Mouse (Mus musculus): ENCODE results near the gene Nenf. TPM values are rescaled to one million over a fixed set of nuclear protein-coding genes. Genes with fewer than 3 reads are reported as not detected.

Gene Nenf
- total RNA-seq, 2 experiments from 2014 or later: 98.8 to 102 TPM

DNA sequence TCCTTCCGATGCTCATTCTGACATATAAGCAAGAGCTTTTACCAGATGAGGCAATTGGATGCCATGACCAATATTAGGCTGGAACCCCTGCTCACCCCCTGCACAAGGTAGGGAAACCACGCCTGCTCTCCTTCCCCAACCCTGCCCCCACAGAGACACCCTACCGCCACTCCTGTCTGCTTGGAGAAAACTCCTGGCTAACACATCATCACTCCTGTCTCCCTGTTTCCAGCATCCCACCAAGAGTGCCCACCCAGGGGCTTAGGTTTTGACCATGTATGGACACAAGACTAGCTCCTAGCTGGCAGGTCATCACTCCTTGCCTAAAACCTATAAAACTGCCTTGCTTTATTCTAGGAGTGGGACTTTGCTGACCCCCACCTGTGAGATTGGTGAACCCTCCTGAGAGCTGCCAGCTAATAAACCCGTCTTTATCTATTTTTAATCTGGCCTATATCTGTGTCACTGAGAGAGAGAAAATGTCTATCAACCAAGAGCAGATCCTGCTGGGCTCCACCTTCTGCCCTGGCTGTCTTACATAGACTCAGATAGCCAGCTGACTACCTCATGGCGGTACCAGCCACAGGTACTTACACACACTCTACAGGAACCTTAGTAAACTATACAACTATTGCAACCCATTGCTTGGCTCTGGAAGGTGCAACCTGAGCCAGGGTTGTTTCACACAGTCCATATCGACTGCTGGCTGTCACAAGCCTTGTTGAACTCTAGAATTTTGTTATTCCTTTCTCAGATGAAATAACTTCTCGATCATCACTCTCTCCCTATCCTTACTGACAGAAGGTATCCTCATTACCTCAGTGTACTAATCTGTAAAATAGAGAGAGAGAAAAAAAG, 7.0 kb upstream of the Nenf start:
- intact Hi-C loops (cut with DNase I): loop anchor here (10.0 kb wide), 1 partner anchor 390 kb away; the partner anchor contains the start of gene Lpgat1
- DNase-seq (ENCODE audit: low spot score): no peak

GRCm38 (mm10) chr1:191323381-191323780, 5.4 kb upstream of the Nenf start:
- intact Hi-C loops (cut with DNase I): loop anchor here (10.0 kb wide), 1 partner anchor 391 kb away; the partner anchor contains the start of gene Lpgat1
- no peak for DNase-seq (ENCODE audit: low spot score)

DNA sequence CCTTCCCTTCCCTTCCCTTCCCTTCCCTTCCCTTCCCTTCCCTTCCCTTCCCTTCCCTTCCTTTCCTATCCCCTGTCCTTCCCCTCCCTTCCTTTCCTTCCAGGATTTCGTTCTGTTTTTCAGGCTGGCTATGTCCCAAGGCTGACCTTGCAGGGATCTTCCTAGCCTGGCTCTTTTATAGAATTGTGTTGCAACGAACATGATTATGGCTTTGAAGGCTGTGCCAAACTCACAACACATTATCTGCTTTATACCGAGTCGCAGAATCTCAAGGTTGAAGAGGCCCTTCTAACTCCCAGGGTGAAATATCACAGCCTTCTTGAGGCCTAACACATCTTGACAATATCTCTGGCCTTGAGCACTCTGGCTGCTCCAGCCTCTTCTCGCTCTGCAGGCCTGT, 692 bp upstream of the Nenf start:
- DNase-seq (ENCODE audit: low spot score): no peak
- intact Hi-C loops (cut with DNase I): no loop called here

DNA sequence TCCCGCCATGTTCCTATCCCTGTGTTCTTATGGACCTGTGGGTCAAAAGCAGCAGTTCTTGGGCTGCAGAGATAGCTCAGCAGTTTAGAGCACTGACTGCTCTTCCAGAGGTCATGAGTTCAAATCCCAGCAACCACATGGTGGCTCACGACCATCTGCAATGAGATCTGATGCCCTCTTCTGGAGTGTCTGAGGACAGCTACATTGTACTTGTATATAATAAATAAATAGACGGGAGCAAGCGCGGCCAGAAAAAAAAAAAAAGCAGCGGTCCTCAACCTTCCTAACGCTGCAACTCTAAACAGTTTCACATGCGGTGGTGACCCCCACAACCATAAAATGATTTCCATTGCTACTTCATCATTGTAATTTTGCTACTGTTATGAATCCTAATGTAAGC, 1.2 kb downstream of the Nenf start:
- intact Hi-C loops (cut with DNase I): no loop called here
- no peak for DNase-seq (ENCODE audit: low spot score)

DNA sequence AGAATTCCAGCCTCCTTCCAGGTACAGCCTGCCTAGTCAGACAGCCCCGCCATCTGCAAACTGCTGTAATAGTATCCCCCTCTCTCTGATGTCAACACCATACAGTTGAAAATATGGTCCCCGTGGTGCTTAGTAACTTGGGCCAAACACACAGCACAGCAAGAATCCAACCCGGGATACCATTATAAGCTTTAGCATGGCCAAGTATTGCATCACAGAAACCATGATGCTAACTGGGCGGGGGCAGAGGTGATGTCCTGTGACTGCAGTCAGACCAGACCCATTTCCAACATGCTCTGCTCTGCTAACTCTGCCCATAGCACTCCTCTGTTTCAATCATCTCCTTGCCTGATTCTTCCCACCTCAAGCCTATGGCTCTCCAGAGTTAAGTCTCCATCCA, 4.1 kb downstream of the Nenf start:
- intact Hi-C loops (cut with DNase I): loop anchor here (5.0 kb wide), 3 partner anchors 38 to 503 kb away; no protein-coding TSS in a partner anchor

DNA sequence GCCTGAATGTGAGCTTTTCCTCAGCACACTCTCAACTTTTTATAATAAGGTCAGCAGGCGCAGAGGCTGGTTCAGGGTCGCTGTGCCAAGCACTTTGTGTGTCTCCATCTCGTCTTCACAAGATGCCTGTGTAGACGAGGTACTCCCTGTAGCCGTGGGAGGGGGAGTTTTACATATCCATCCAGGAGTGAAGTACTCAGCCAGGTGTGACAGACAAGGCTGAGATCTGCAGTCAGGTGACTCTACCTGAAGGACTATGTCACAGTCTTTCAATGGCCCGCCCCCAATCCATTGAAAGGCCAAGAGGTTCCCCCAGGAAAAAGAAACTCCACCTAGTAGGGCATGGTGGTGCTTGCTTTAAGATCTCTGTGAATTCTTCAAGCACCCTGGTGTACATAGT, 4.8 kb downstream of the Nenf start:
- intact Hi-C loops (cut with DNase I): loop anchor here (5.0 kb wide), 3 partner anchors 39 to 504 kb away; no protein-coding TSS in a partner anchor
- DNase-seq (ENCODE audit: low spot score): no peak

More for the DNA sequence above, 4.1 kb downstream of the Nenf start:
- no peak for DNase-seq (ENCODE audit: low spot score)

- intact Hi-C loops (cut with DNase I): loop anchor here (1.0 to 5.0 kb wide), 4 partner anchors 40 to 505 kb away; no protein-coding TSS in a partner anchor
- DNase-seq (ENCODE audit: low spot score): peak; percentile 72
These were observed 5.5 kb downstream of the Nenf start for GRCm38 (mm10) chr1:191312513-191312941.

DNA sequence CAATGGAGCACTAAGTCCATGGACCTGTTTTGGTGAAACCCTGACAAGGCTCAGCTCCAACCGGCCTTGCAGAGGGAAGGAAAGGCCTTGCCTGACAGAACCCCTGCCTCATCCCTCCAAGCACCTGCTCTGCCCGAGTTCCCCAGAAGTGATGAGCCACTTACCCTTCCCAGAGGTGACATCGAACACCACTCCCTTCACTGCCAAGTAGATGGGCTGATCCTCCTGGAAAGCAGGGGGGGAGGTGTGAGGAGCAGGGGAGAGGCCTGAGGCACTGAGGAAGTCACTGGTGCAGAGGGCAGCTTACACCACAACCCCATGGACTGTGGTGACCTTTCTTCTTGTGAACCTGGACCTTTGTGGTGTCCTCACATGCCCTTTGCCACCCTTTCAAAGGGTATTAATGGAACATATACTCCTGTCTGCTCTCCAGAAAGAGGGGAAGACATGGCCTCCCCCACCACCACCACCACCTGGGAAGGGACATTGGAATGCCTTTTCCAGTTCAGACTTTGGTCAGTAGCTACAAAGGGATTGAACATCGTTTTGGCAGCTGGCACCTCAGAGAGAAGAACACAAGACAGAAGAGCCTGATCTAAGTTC, 6.6 kb downstream of the Nenf start:
- DNase-seq (ENCODE audit: low spot score): no peak
- intact Hi-C loops (cut with DNase I): loop anchor here (5.0 kb wide), 3 partner anchors 41 to 506 kb away; no protein-coding TSS in a partner anchor

GRCm38 (mm10) chr1:191307766-191308455, 10.1 kb downstream of the Nenf start:
- intact Hi-C loops (cut with DNase I): no loop called here
- DNase-seq (ENCODE audit: low spot score): no peak

GRCm38 (mm10) chr1:191306316-191306715, 11.7 kb downstream of the Nenf start:
- intact Hi-C loops (cut with DNase I): no loop called here

DNA sequence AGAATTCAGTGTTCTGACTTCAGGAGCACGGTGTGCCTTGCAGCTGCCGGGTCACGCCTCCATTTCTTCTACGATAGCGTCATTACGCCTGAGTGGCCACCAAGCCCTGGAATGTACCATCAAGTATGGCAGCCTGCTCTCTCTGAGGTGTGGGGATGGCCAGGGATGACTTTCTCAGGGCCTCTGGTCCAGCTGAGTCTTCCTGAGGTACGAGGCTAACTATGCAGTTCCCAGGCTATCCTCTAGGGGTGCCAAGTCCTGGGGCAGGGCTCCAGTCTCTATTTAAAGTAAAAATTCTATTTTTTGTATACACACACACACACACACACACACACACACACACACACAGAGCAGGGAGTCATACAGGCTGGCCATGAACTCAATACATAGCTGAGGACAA, 12.4 kb downstream of the Nenf start:
- intact Hi-C loops (cut with DNase I): no loop called here

More at GRCm38 (mm10) chr1:191306316-191306715, 11.7 kb downstream of the Nenf start:
- no peak for DNase-seq (ENCODE audit: low spot score)

GRCm38 (mm10) chr1:191304216-191304615, 13.8 kb downstream of the Nenf start:
- no peak for DNase-seq (ENCODE audit: low spot score)
- intact Hi-C loops (cut with DNase I): no loop called here

More for the DNA sequence above, 12.4 kb downstream of the Nenf start:
- no peak for DNase-seq (ENCODE audit: low spot score)

- DNase-seq (ENCODE audit: low spot score): no peak
- intact Hi-C loops (cut with DNase I): no loop called here
These were observed 14.3 kb downstream of the Nenf start for GRCm38 (mm10) chr1:191303736-191304135.

DNA sequence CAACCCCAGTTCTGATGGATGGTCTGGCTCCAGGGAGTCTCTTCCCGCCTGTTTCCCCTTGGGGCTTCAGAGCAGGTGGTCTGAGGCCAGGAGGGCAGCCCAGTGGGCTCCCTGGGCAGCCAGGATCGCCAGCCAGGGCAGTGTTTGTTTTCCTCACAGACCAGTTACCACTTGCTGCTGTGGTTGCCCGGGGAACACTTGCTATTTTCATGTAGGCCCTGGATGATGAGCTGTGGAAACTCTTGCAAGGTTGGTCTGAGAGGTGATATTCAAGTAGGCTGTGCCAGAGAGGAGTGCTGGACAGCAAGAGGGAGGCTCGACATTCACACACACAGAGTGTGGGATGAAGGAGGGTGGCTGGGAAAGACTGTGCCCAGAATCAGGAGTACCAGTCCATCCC, 16.1 kb downstream of the Nenf start:
- no peak for DNase-seq (ENCODE audit: low spot score)

DNA sequence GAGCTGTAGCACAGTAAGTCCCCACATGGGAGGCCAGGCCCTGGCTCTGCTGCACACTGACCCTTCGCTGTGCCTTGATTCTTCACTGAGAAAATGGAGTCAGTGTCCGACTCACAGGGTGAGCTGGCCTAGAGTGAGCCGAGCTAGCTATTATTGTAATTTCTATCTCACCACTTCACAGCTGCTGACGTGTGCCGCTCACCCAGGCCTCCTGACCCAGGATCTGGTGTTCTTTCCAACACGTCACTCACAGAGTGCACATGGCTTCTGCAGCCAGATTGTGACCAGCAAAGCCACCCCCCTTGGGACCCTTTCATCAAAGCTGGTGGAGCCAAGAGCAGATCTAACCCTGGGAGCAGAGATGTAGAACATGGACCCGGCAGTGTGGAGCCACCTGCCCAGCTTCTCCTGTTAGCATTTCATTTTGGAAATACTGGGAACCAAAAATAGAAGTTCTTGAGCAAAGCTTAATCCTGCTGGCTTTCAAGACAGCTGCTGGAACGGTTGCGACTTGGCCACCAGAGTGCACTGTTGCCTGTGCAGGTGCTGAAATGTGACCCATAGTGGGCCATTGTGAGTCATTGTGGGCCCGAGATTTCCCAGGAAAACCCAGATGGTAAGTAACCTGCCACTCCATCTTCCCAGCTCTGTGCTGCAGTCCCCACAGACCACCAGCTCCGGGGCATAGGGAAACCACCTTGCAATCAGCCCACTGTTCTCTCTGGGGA, 18.6 kb downstream of the Nenf start:
- DNase-seq (ENCODE audit: low spot score): peak; percentile 43
- intact Hi-C loops (cut with DNase I): no loop called here

More for the DNA sequence above, 16.1 kb downstream of the Nenf start:
- intact Hi-C loops (cut with DNase I): no loop called here

DNA sequence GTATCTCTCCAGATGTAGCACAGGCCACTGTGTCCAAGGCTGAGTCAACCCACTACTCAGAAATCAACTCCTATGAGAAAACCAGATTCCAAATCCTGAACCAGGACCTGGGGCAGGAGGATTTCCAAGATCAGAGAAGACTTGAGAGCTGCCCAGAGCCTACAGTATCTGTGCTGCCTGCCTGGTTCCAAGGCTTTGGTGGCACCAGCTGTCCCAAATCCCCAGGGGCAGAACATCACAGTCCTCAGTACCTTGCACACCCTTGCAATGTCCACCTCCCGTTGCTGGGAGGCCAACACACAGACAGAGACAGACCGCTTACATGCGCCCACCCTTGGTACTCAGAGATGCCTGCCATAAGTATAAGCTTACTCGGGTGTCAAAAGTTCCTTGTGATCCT, 19.7 kb downstream of the Nenf start:
- DNase-seq (ENCODE audit: low spot score): no peak
- intact Hi-C loops (cut with DNase I): no loop called here

DNA sequence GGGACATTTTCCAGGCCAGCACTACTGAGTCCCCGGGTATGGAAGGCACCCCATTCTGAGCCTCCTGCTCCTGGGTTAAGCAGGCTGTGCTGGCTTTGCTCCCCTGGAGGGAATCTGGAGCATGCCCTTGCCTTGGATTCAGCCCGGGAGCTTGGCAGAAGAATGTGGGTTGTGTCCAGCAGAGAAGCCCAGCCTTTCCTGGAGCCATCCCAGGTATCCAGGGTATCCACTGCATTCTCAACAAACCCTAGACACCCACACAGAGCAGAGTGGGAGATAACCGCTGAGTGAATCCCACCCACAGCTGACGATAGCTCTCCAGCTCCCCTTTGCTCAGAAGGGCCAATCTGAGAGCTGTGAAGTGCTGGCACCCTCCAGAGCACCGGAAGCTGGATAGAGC, 21.5 kb downstream of the Nenf start:
- intact Hi-C loops (cut with DNase I): no loop called here
- peak; percentile 54 for DNase-seq (ENCODE audit: low spot score)

GRCm38 (mm10) chr1:191295784-191296183, 22.2 kb downstream of the Nenf start:
- no peak for DNase-seq (ENCODE audit: low spot score)
- intact Hi-C loops (cut with DNase I): no loop called here

DNA sequence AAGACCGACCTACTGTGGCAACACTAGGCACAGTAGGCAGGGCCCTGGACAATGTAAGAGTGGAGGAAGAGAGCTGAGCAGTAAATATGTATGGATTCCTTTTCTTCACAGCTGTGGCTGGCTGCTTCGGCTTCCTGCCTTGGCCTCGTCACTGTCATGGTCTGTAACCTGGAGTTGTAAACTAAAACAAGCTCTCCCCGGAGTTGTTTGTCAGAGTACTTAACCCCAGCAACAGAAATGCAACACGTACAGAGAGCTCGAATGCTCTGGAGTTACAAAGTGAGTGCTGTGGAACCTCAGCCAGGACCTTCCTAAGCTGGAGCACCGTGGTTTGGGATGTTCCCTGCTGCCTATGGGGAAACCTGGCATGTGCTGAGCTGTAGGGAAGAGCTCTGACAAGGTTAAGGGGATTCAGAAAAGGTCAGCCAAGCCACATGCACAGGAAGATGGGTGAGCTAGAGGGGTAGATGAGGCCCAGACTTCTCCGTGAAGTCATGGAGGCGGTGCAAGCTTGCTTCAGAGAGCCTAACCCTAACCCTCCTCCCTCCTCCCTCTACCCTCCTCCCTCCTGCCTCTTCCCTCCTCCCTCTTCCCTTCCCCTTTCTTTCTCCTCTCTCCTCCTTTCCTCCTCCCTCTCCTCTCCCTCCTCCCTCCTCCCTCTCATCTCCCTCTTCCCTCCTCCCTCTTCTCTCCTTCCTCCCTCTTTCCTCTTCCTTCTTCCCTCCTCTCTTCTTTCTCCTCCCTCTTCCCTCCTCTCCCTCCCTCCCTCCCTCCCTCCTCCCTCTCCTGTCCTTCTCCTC, 23.8 kb downstream of the Nenf start:
- DNase-seq (ENCODE audit: low spot score): no peak
- intact Hi-C loops (cut with DNase I): no loop called here

Measured in heart, postnatal 25 days (tissue).